Mouse (Mus musculus) frontal cortex, postnatal 14 days (tissue): ENCODE data around the gene Esrrb.
A peak's percentile ranks its signal among the peaks of the same experiment; 100 is the strongest.

Experiments
- DNase-seq, 2 experiments: peaks; one replicate each; pipeline ENCODE4 v3.0.0; 2022; ENCODE audit warnings: low spot score in 2 of 2

The Esrrb gene

GRCm38 (mm10) chr12:86565996-86566395 lies 205.1 kb downstream of the Esrrb start:
- DNase-seq, result peak; percentile 6 to 11
